Mouse (Mus musculus) 3T3-L1 (cell line): ENCODE measurements around the gene Snd1.
"Not testable (repeated sequence)": the region's sequence is repeated elsewhere in the genome, so short reads cannot be mapped to it uniquely, and the experiment has no call there.

Experiments
- DNase-seq: peaks from one replicate; pipeline ENCODE4 v3.0.0-alpha.2; 2015; ENCODE audit warnings: low read depth, low spot score

The Snd1 gene

GRCm38 (mm10) chr6:28897326-28898085 lies 422.6 kb downstream of the Snd1 start:
- DNase-seq = peak; percentile 49

DNA sequence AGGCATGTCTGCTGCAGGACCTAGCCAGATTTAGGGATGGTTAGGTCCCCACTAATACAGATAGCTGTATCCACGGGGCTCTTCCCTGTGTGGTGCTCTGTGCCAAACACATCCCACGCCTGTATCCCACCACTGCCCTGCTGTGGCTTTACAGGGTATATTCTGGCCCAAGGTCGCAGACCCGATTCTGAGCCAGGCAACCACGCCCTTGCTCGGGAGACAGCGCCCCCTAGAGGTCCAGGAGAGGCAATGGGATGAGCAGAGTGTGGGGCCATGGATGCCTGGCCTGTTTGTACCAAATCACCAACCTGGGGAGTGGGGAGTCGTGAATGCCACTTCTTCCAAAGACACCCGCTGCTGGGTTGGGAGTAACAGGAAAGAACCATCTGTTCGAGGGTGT lies 423.9 kb downstream of the Snd1 start:
- DNase-seq = peak; percentile 27

- no peak for DNase-seq
Measured at GRCm38 (mm10) chr6:28902573-28902972, 427.6 kb downstream of the Snd1 start.

- no peak for DNase-seq
Measured at GRCm38 (mm10) chr6:28904417-28904816, 429.5 kb downstream of the Snd1 start.

DNA sequence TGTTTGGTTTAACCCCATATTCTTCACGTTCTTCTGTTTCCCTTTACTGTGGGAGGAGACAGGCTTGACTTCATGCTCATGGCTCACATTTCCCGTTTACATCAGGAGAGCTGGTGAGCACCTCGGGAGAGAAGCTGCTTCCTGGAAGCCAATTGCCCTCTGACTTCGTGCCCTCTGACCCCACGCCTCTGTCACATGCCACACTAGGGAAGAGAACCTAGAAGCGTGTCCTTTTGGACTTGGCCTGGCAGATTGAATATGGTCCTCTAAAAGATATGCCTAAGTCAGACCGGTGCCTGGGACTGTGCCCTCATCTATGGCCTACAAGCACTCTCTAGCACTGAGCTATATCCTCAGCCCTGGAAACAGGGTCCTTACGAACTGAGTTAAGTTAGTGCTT lies 430.4 kb downstream of the Snd1 start:
- DNase-seq = no peak

DNA sequence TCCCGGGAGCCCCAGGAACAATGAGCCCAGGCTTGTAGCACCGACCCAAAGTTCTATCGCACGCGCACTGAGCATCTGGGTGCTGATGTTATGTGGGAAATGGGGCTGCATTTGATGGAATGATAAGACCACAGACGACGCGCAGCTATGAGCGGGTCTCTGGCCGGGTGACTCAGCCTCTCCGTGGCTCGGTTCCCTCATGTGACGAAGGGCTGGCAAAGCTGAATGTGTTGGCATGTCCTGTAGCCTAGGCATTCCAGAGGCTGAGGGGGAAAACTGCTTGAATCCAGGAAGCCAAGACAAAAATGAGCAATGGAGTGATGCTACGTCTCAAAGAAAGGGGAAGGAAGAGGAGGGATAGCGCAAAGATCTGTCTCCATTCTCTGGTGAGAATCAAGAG lies 434.9 kb downstream of the Snd1 start:
- DNase-seq = peak; percentile 60

DNA sequence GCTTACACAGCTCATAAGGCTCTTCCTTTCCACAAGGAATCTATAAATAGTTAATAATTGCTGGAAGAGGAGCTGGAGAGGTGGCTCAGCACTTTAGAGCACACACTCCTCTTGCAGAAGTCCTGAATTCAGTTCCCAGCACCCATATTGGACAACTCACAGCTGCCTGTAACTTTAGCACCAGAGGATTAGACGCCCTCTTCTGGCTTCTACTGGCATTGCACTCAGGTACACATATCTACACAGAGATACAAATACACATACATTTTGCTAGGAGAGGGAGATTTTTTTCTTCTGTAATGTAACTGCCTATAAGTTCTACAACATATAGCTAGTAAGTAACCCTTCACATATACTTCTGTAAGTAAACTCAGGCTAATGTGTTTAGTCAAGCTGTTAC lies 440.0 kb downstream of the Snd1 start:
- DNase-seq = peak; percentile 23

DNA sequence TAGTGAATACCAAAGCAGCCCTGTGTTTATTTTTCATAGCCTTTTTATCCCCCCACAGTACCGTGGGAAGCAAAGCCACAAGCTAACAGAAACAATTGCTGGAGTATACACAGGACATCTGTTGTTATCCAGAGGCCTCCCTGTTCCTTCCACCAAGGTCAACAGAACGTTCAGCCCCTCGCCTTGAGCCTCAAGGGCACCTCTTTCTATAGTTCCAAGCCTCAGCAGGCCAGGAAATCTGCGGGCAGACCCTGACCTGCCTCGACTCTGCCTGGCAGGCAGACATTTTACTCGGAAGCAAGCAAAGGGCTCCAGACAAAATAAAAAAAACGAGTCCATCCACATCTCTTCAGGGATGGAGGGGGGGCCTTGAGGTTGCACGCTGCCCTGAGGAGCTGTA lies 441.7 kb downstream of the Snd1 start:
- DNase-seq = no peak

DNA sequence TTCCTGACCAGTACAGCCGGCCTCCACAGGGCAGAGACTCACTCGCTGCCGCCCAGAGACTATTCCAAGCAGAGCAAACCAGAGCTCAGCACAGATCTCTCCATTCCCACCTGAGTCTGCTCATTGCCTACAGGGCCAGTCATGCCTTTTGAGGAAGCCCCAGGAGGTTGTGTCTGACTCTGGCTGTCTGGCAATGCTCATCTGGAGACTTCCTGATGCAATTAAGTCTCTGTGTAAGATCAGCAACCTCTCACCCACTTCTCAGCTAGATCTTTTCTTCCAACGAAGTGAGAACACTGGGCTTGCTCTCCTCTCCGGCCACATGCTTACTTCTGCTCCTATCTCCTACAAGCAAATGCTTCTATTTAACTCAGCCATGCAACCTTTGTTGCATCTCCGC lies 444.4 kb downstream of the Snd1 start:
- no peak for DNase-seq

DNA sequence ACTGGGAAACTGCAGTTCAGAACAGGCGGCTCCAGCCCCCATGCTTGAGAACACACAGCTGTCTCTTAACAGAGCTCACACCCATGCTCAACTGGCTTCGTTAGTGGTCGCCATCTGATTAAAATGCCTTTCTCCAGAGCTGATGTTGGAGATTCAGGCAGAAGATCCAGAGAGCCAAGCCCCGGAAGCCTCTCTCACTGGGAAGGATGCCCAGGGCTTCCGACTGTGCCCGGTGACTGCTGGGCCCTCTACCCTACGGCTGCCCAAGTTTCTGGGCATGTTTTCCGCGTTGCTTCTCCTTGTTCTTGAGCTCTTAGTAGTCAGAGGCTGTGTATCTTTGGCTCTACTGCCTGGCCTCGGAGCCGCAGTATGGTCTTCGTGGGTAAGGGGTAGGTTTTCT lies 447.4 kb downstream of the Snd1 start:
- DNase-seq = no peak

DNA sequence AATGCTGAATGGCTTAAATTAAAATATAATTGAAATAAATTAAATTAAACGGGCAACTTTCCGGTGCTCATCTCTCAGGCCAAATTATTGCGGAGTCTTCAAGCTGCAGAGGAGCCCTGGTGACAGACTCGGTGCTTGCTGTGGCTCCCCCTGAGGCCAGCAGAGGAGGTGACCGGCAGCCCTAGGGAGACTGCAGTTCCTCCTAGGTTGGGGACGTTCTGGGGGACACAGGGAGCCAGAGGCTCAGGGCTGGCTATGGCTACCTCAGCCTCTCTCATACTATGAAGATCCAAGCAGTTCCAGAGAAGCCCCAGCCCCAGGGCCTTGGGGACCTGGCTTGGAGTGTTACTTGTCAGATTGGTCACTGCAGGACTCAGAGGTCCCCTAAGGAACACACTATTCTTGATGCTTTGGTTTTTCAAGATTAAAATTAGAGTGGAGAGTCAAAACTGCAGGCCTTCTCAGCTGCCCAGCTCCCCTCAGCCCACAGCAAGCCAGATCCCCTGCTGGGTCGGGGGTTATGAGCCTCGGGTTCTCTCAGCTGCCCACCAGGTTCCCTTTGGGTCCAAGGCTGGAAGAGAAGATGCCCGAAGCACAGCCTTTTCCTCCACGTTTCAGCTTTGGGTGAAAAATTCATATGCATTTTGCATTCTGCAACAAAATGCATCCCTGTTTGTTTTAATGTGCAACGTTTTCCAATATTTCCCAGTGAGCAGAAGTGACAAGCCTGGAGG lies 448.3 kb downstream of the Snd1 start:
- DNase-seq = no peak

GRCm38 (mm10) chr6:28923837-28924236 lies 448.9 kb downstream of the Snd1 start:
- DNase-seq = no peak

GRCm38 (mm10) chr6:28927987-28928386 lies 453.0 kb downstream of the Snd1 start:
- DNase-seq = not testable (repeated sequence)

GRCm38 (mm10) chr6:28929169-28929803 lies 454.3 kb downstream of the Snd1 start:
- DNase-seq = not testable (repeated sequence)

DNA sequence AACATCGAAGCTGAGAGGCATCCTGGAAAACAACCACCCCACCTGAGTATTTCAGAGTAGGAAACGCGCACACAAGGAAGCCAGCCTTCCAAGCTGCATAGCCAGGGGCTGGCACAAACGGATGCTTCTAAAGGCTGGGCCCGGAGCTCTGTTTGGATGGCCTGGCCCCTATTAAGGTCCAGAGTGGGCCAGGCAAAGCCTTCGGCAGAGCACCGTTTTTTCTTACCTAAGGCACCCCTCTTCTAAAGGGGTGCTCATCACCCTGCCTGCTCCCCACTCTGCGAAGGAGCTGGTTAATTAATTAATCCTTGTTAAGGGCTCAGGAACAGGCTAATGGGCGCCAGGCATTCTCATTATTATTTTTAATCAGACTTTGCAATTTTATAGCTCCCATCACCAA lies 456.3 kb downstream of the Snd1 start:
- no peak for DNase-seq

GRCm38 (mm10) chr6:28931636-28932327 lies 456.8 kb downstream of the Snd1 start:
- no peak for DNase-seq

- no peak for DNase-seq
Measured at GRCm38 (mm10) chr6:28932328-28932937, 457.5 kb downstream of the Snd1 start.

DNA sequence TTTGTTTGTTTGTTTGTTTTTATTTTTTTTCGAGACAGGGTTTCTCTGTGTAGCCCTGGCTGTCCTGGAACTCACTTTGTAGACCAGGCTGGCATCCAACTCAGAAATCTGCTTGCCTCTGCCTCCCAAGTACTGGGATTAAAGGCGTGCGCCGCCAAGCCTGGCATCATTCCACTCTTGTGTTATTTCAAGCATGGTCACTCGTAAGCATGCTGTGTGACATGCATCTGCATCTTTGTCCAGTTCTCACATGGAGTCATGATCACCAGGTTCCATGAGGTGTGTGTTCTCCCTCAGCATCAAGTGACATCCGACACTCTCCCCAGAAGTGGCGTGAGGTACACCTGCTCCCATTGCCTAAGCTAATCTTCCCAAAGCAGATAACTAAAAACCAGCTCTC lies 460.8 kb downstream of the Snd1 start:
- no peak for DNase-seq

- no peak for DNase-seq
Measured at GRCm38 (mm10) chr6:28947254-28947653, 472.3 kb downstream of the Snd1 start.

GRCm38 (mm10) chr6:28949269-28949668 lies 474.3 kb downstream of the Snd1 start:
- peak; percentile 68 for DNase-seq

DNA sequence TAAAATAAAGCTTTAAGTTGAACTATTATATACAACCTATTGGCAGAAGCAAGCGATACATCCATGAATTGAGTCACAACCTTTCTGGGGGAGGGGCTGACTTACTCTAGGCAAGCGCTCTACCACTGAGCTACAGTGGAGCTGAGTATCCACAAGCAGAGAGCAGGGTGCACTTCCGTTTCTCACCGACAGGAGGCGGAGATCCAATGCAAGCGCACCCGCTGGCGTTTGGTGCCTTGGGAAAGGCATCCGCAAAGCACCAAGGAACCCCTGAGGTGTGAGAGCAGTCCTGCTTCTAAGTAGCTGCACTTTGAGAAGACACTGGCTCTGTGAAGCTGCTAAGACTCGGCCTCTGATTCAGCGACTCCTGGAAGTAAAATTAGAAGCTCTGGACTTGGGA lies 480.6 kb downstream of the Snd1 start:
- peak; percentile 31 for DNase-seq

DNA sequence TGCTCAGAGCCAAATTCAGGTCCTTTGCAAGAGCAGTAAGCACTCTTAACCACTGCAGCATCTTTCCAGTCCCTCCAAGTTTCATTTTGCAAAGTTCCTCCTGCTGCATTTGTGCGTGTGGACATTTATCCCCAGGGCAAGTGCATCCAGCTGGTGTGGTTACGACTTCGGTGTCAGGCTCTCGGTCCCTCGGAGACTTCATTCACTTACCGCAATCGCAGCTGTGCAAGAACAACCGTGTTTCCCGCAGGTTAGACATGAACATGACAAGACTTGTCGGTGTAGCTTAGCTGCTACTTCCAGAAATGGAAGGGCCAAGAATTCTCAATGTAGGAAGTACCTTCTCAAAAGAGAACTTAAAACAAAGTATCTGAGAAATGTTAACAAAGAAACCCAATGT lies 482.5 kb downstream of the Snd1 start:
- DNase-seq = no peak
